Mouse (Mus musculus) spleen, adult 2 months (tissue): Measurements from ENCODE around the gene Ndufaf3. TPM values are rescaled to one million over a fixed set of nuclear protein-coding genes. Genes with fewer than 3 reads are reported as not detected.

Experiments
- DNase-seq, 2 experiments: peaks; one replicate each; pipeline versions ENCODE4 v3.0.0 to v3.0.0-alpha.2; 2012 to 2021; ENCODE audit warnings: low spot score in 2 of 2, low read depth in 1 of 2
- H3K27ac ChIP-seq: fragments of 200-500 bp; 2 replicates; pipeline ENCODE4 v1.5.1; 2012; ENCODE audit warnings: low read length, inconsistent platforms; ENCODE audit not compliant: insufficient read depth
- H3K27me3 ChIP-seq: fragments of 200-500 bp; 2 replicates; pipeline ENCODE4 v1.6.1; 2012; ENCODE audit warnings: mild to moderate bottlenecking, moderate library complexity, low read length, inconsistent platforms; ENCODE audit not compliant: control insufficient read depth, insufficient read depth
- H3K36me3 ChIP-seq: fragments of 200-500 bp; 2 replicates; pipeline ENCODE4 v1.6.1; 2012; ENCODE audit warnings: mild to moderate bottlenecking, low read length, inconsistent platforms; ENCODE audit not compliant: control insufficient read depth, insufficient read depth
- H3K4me1 ChIP-seq: fragments of 200-500 bp; 2 replicates; pipeline ENCODE4 v1.6.1; 2011; ENCODE audit warnings: inconsistent platforms; ENCODE audit not compliant: control insufficient read depth, insufficient read depth, insufficient read length
- H3K4me3 ChIP-seq: fragments of 200-500 bp; 2 replicates; pipeline ENCODE4 v1.5.1; 2011; ENCODE audit warnings: mild to moderate bottlenecking, inconsistent platforms; ENCODE audit not compliant: insufficient read depth, insufficient read length; ENCODE audit errors: extremely low read depth
- CTCF ChIP-seq: fragments of 200-500 bp; IDR thresholded peaks from 2 replicates; pipeline ENCODE4 v1.5.1; 2011; ENCODE audit warnings: mild to moderate bottlenecking, inconsistent platforms; ENCODE audit not compliant: insufficient read depth, insufficient read length, insufficient replicate concordance; ENCODE audit errors: extremely low read depth
- POLR2A ChIP-seq: fragments of 200-500 bp; IDR thresholded peaks from 2 replicates; pipeline ENCODE4 v1.6.1; 2011; ENCODE audit warnings: low read depth, low read length, inconsistent platforms
- WGBS: fragments of 180-500 bp; shearing (Covaris S2); methylation state at CpG from one replicate; pipeline ENCODE4 v1.1.7; 2018; 5-methylcytosine and 5-hydroxymethylcytosine counted together
- polyA plus RNA-seq: library from polyadenylated mRNA; depleted of rRNA; stranded (reverse); fragments of >200 nt; gene quantifications from 2 replicates; pipeline ENCODE4 v1.2.3, GENCODE M21; 2012; rRNA removed

Gene Ndufaf3
- polyA plus RNA-seq, 1 experiment: 23.1 TPM

DNA sequence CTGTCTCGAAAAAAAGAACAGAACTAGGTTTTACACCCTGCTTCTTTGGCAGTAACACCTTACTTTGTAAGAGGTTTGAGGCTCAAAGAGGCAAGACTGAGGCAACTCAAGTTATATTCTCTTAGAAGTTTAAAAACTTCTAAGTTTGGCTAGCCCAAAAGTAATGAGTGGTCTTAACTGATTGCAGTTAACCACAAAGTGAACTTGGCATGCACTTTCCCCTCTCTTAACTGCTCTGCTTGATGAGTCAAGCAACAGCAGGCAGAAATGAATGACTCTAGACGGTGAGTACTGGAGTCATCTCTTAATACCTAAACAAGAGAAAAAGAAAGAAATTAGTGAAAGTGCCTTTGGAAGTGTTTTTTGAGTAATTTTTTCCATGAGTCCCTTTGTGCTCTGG, 45.6 kb downstream of the Ndufaf3 start:
- WGBS: 57% methylated on average over 2 of the region's 2 CpGs
- no peak for DNase-seq
- Histone ChIP-seq H3K27ac (no peak overlapping the region), H3K36me3 (peaks cover 9% of the 10 kb centered on the region), H3K27me3 (no peaks in the 10 kb centered on the region), H3K4me1 (peaks cover 5% of the 10 kb centered on the region; the same call in 1 of the 2 replicates), H3K4me3 (no peak overlapping the region)
- no peak for TF ChIP-seq CTCF
- no peak for TF ChIP-seq POLR2A

DNA sequence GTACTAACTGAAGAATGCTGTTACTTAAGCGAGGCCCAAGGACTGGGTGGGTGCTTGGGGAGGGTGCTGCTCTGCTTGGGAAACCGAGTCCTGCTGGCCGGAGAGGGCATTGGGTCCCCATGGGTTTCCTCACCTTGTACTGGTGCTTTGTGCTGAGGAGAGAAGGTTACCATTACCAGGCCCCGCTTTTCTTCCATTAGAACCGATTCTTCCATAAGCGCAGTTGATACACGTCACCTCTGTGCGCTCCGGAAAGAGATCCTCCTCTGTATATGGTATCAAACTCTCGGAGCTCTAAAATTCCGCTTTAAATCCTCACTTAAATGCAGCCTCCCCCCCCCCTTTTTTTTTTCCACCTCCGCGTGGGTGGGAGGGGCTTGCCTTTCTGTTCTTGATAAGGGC, 49.3 kb downstream of the Ndufaf3 start:
- TF ChIP-seq POLR2A (no peak), CTCF (no peak)
- WGBS: under 1% methylated on average over 13 of the region's 13 CpGs
- Histone ChIP-seq H3K4me3 (peak overlapping the region; percentile 94), H3K4me1 (peaks cover 6% of the 10 kb centered on the region; the same call in 1 of the 2 replicates), H3K36me3 (peaks cover 19% of the 10 kb centered on the region), H3K27me3 (no peaks in the 10 kb centered on the region), H3K27ac (peak overlapping the region; percentile 91)
- DNase-seq: peak in 1 of 2 experiments; percentile 57

DNA sequence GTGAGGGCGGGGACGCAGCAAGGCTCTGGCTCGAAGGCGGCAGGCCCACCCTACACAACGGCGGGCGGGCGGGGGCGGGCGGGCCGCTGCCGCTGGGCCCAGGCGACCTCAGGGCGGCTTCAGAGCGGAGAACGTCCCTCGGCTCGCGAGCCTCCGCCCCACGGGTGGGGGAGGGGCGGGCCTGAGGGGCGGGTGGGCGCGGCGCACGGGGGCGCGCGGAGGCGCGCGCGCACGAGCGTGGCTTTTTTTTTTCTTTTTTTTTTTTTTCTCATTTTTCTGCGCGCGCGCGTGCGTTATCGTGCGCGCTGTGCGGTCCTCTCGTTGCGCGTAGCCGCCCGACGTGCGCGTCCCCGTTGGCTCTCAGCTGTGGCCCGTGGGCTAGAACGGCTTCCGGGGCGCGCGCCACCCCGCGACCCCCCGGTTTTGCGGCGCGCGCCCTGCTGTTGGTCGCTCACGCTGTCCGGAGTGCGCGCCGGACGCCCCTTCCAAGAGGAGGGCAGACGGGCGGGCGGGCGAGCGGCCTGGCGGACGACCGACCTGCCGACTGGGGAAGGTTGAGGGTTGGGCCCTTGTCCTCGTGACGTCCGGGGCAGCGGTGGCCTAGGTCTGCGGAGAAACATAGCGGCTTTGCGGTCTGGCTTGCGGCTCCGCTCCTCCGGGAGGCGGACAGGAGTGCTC, 49.8 kb downstream of the Ndufaf3 start:
- under 1% methylated on average over 70 of the region's 95 CpGs for WGBS
- H3K4me1 ChIP-seq: peaks cover 6% of the 10 kb centered on the region; the same call in 1 of the 2 replicates
- peaks cover 23% of the 10 kb centered on the region for H3K36me3 ChIP-seq
- no peaks in the 10 kb centered on the region for H3K27me3 ChIP-seq
- peak overlapping the region; percentile 94 for H3K4me3 ChIP-seq
- peak overlapping the region; percentile 98 for H3K27ac ChIP-seq
- peak; percentile 57 to 83 for DNase-seq
- TF ChIP-seq POLR2A: no peak
- TF ChIP-seq CTCF: no peak

DNA sequence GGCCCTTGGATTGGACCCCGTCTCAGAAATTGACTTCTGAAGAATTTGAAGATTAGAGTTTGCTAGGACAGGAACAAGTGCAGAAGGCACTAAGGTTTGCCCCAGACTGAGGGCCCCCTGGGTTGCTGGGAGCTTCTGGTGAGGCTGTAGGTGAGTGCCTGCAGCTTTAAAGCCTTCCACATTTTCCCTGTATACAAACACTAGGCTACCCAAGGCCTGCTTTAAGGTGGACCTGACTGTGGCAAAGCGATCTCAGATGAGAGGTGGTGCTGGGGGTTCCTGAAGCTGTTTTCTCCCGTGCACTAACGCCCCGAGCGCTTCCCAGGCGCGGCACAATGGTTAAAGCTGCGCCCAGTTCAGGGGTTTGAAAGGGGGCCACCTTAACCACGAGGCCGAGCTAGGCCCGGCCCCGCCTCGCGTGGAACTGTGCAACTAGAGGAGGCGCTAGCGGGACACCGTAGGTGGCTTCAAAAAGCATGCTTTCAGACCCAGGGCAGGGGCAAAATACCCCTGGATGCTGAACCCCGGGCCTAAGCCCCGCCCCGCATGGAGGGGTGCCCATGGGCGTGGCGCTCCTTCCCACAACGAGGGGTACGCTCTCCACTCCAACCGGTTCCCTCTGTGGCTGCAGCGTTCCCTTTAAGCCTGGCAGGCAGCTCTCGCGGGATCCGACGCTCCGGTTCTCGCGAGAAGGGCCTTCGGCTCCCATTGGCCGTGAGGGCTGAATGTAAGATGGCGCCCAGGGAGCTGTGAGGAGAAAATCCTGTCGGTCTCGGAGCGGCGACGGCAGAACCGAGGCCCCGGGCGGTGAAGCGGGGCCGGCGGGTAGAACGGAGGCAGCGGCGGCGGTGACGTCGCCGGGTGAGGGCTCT, 50.6 kb downstream of the Ndufaf3 start, which contains the start of gene Qrich1:
Qrich1 (plus strand) TSS at position 427 of the 872 bp plus-strand sequence.
- TF ChIP-seq POLR2A: peak; percentile 65
- no peak for TF ChIP-seq CTCF
- peaks cover 27% of the 10 kb centered on the region for H3K36me3 ChIP-seq
- peak within 1 kb of the TSS; percentile 98 for H3K27ac ChIP-seq
- DNase-seq: peak; percentile 92 to 95
- WGBS: 2% methylated on average over 52 of the region's 55 CpGs
- peaks cover 6% of the 10 kb centered on the region; the same call in 1 of the 2 replicates for H3K4me1 ChIP-seq
- H3K4me3 ChIP-seq: peak within 1 kb of the TSS; percentile 94
- no peaks in the 10 kb centered on the region for H3K27me3 ChIP-seq

Other genes starting within 250 kb of the Ndufaf3 start
- gene Gpx1, start 228.5 kb downstream of the Ndufaf3 start, polyA plus RNA-seq: 2,084 and 2,100 TPM in 2 replicates
- 63.2 and 68.6 TPM in 2 replicates for gene Usp4, start 219.6 kb downstream of the Ndufaf3 start, polyA plus RNA-seq
- gene 1700102P08Rik, start 174.6 kb downstream of the Ndufaf3 start, polyA plus RNA-seq: 0.49 and 0.63 TPM in 2 replicates
- gene Ccdc36, start 138.9 kb downstream of the Ndufaf3 start, polyA plus RNA-seq: 0.05 TPM in 1 of 2 replicates, not detected in the other
- gene BC048562, start 131.0 kb downstream of the Ndufaf3 start, polyA plus RNA-seq: not detected in 2 replicates
- 16.5 and 21.3 TPM in 2 replicates for gene Ccdc71, start 106.9 kb downstream of the Ndufaf3 start, polyA plus RNA-seq
- gene Klhdc8b, start 105.9 kb downstream of the Ndufaf3 start, polyA plus RNA-seq: 22.2 and 23.7 TPM in 2 replicates
- 40.5 and 41.9 TPM in 2 replicates for gene Lamb2, start 87.7 kb downstream of the Ndufaf3 start, polyA plus RNA-seq
- gene Usp19, start 76.8 kb downstream of the Ndufaf3 start, polyA plus RNA-seq: 133 and 138 TPM in 2 replicates
- gene Qars, start 59.7 kb downstream of the Ndufaf3 start, polyA plus RNA-seq: 170 and 211 TPM in 2 replicates
- gene Qrich1, start 50.6 kb downstream of the Ndufaf3 start, polyA plus RNA-seq: 76.7 and 102 TPM in 2 replicates
- gene Impdh2, start 7.1 kb downstream of the Ndufaf3 start, polyA plus RNA-seq: 106 and 107 TPM in 2 replicates
- gene Dalrd3, start 2.5 kb upstream of the Ndufaf3 start, polyA plus RNA-seq: 187 and 225 TPM in 2 replicates
- gene Wdr6, start 11.3 kb upstream of the Ndufaf3 start, polyA plus RNA-seq: 36.0 and 44.4 TPM in 2 replicates
- gene P4htm, start 30.2 kb upstream of the Ndufaf3 start, polyA plus RNA-seq: 5.9 and 7.9 TPM in 2 replicates
- gene Arih2, start 82.0 kb upstream of the Ndufaf3 start, polyA plus RNA-seq: 28.4 and 28.8 TPM in 2 replicates
- 8.4 and 10.7 TPM in 2 replicates for gene Slc25a20, start 94.7 kb upstream of the Ndufaf3 start, polyA plus RNA-seq
- 3.9 and 4.8 TPM in 2 replicates for gene Prkar2a, start 121.9 kb upstream of the Ndufaf3 start, polyA plus RNA-seq
- 35.9 and 43.2 TPM in 2 replicates for gene Ip6k2, start 216.4 kb upstream of the Ndufaf3 start, polyA plus RNA-seq
- 26.4 and 35.1 TPM in 2 replicates for gene Nckipsd, start 240.9 kb upstream of the Ndufaf3 start, polyA plus RNA-seq